Mouse (Mus musculus) midbrain, embryonic 12.5 days (tissue): ENCODE results near the gene Me1. TPM values are rescaled to one million over a fixed set of nuclear protein-coding genes. Genes with fewer than 3 reads are reported as not detected.
A peak's percentile ranks its signal among the peaks of the same experiment; 100 is the strongest.

Experiments
- ATAC-seq: fragments of 200-750 bp; cut with Nextera tagmentation; 2 replicates; pipeline ENCODE4 v1.8.0; 2017; ENCODE audit warnings: low read depth, moderate TSS enrichment, moderate library complexity; ENCODE audit not compliant: low FRiP score
- H3K27ac ChIP-seq: fragments of 300-500 bp; sonication (generic); replicated peaks from 2 replicates; pipeline ENCODE4 v1.5.1; 2016; ENCODE audit warnings: mild to moderate bottlenecking
- H3K27me3 ChIP-seq: fragments of 300-500 bp; sonication (generic); 2 replicates; pipeline ENCODE4 v1.6.1; 2016; ENCODE audit warnings: mild to moderate bottlenecking
- H3K36me3 ChIP-seq: fragments of 300-500 bp; sonication (generic); 2 replicates; pipeline ENCODE4 v1.6.1; 2016
- H3K4me1 ChIP-seq: fragments of 300-500 bp; sonication (generic); 2 replicates; pipeline ENCODE4 v1.6.1; 2016
- H3K4me2 ChIP-seq: fragments of 300-500 bp; sonication (generic); replicated peaks from 2 replicates; pipeline ENCODE4 v1.6.1; 2016; ENCODE audit warnings: mild to moderate bottlenecking, moderate library complexity
- H3K4me3 ChIP-seq: fragments of 300-500 bp; sonication (generic); 2 replicates; pipeline ENCODE4 v1.5.1; 2016; ENCODE audit warnings: mild to moderate bottlenecking
- H3K9ac ChIP-seq: fragments of 300-500 bp; sonication (generic); replicated peaks from 2 replicates; pipeline ENCODE4 v1.6.1; 2016; ENCODE audit warnings: mild to moderate bottlenecking, moderate library complexity
- H3K9me3 ChIP-seq: fragments of 300-500 bp; sonication (generic); 2 replicates; pipeline ENCODE4 v1.6.1; 2016; ENCODE audit warnings: mild to moderate bottlenecking
- WGBS: fragments of 180-500 bp; shearing (Covaris S2); methylation state at CpG from one replicate; pipeline ENCODE4 v1.1.7; 2016; 5-methylcytosine and 5-hydroxymethylcytosine counted together
- polyA plus RNA-seq: library from polyadenylated mRNA; unstranded; fragments of >200 nt; fragmentation: Nextera tagmentation; extraction: Ambion mirVana; gene quantifications from 2 replicates; pipeline ENCODE4 v1.2.1, GENCODE M21; 2016

Me1 gene
- polyA plus RNA-seq, 1 experiment from 2014 or later, result 17.1 TPM

DNA sequence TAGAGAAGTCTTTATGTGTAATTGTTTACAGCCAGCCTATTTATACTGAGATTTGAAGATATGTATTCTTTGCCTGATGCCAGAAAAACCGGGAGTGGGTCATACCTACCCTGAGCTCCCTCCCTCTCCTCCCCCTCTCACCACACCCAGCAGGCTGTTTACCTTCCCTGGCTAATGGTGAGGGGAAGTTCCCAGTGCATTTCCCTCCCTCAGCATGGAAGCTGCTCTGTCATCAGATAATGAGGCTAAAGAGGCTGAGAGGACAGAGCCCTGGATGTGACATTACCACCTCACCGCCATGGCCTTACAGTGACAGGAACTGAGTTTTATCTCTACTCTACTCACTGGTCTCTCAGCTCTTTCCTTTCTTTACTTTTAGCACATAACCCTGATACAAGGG, 6.1 kb upstream of the Me1 start:
- no peaks in the 10 kb centered on the region for H3K27me3 ChIP-seq
- H3K27ac ChIP-seq, result no peak overlapping the region
- no peak overlapping the region for H3K4me3 ChIP-seq
- H3K36me3 ChIP-seq, result no peaks in the 10 kb centered on the region
- H3K4me2 ChIP-seq, result no peak overlapping the region
- ATAC-seq, result no peak
- 24% methylated on average over 2 of the region's 2 CpGs for WGBS
- no peaks in the 10 kb centered on the region for H3K4me1 ChIP-seq
- no peaks in the 10 kb centered on the region for H3K9me3 ChIP-seq
- no peak overlapping the region for H3K9ac ChIP-seq

DNA sequence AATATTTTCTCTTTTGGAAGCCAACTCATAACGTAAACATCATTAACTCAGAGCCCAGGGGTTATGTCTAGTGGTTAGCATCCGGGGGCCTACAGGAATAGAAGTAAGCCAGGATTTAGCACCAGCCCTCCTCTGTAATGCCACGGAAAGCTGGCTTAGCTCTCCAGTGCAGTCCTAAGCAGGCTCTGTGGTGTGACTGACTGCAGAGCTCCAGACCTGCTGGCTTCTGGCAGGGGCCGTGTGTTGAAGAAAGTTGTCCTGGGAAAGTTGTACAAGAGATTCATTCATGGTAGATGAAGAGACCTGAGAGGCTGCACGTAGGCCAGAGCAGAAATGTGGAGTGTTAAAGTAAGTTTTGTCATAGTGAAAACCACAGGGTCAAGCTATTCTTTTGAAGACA, 5.5 kb upstream of the Me1 start:
- Histone ChIP-seq H3K9ac (no peak overlapping the region), H3K4me3 (no peak overlapping the region), H3K4me2 (no peak overlapping the region), H3K9me3 (no peaks in the 10 kb centered on the region), H3K27ac (no peak overlapping the region), H3K4me1 (no peaks in the 10 kb centered on the region), H3K36me3 (no peaks in the 10 kb centered on the region), H3K27me3 (no peaks in the 10 kb centered on the region)
- no peak for ATAC-seq
- 26% methylated on average over 5 of the region's 5 CpGs for WGBS

DNA sequence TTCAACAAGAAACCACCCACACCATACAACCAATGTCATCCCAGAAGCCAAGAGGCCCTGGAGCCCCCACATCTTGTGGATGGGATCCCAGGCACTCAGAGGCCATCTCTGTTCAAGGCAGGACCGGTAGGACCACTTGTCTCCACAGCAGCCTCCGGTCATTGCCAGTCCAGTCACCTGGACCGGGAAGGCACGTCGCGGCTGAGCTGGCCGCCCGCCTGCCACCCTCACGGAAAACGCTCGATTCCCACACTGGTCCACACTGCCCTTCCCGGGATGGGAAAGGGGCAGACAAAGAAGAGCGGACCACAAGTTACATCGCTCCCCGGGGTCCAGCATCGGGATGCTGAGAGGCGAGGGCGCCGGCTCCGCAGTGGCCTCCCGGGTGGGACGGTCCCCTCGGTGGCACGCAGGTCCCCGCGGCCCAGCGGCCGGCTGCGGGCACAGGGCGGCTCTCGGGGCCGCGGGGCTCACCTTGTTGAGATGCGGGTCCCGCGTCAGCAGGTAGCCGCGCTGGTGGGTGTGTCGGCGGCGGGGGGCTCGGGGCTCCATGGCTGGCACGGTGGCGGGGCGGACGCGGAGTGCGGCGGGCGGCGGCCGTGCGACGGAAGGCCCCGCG, 445 bp downstream of the Me1 start:
- Histone ChIP-seq H3K36me3 (no peaks in the 10 kb centered on the region), H3K9me3 (no peaks in the 10 kb centered on the region), H3K9ac (peak overlapping the region; percentile 76), H3K4me1 (0 out of 2 replicates have a peak, but pooled peaks cover 3% of the 10 kb centered on the region), H3K27me3 (0 out of 2 replicates have a peak, but pooled peaks cover 3% of the 10 kb centered on the region), H3K4me3 (peak overlapping the region; percentile 82), H3K4me2 (peak overlapping the region; percentile 94), H3K27ac (0 out of 2 replicates have a peak overlapping the region, but pooled peaks have one; percentile 42)
- ATAC-seq, result peak; percentile 75
- WGBS, result 0% methylated on average over 39 of the region's 56 CpGs

DNA sequence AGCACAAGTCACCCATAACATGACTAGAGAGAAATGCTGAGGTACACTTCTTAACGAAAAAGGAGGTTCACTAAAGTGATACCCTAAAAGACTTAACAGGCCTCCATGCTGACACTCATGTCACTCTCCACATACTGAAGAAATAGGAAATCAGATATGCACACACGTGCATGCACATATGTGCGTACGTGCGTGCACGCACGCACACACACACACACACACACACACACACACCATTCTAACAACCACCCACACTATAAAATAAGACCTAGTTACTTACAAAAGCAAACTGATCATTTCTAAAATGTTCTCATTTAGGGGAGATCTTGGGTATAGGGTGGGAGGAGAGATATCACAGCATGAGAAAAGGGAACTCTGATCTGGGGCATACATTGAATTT, 1.1 kb downstream of the Me1 start:
- WGBS, result 92% methylated on average over 7 of the region's 7 CpGs
- no peaks in the 10 kb centered on the region for H3K9me3 ChIP-seq
- no peak for ATAC-seq
- H3K4me1 ChIP-seq, result 0 out of 2 replicates have a peak, but pooled peaks cover 3% of the 10 kb centered on the region
- no peak overlapping the region for H3K4me3 ChIP-seq
- H3K4me2 ChIP-seq, result no peak overlapping the region; the same call in 1 of the 2 replicates
- no peaks in the 10 kb centered on the region for H3K36me3 ChIP-seq
- no peak overlapping the region for H3K27ac ChIP-seq
- no peak overlapping the region for H3K9ac ChIP-seq
- H3K27me3 ChIP-seq, result 0 out of 2 replicates have a peak, but pooled peaks cover 3% of the 10 kb centered on the region

DNA sequence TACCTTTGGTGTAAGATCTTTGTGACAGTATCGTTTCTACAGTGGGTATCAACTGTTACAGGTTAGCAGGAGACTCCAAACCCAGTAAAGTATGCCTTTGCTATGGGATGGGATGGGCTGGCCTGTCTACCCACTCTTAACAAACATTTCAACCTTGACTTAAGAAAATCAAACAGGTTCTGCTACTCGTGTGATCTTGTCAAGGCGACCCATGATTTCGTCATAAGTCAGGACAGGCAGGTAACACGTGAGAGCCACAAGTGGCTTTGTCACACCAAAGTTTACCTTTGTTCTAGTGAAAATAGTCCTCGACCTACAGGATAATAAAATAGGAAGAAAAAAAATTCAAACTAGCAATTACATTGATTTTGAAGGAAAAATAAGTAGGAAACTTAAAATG, 1.8 kb downstream of the Me1 start:
- Histone ChIP-seq H3K4me3 (no peak overlapping the region), H3K36me3 (no peaks in the 10 kb centered on the region), H3K4me2 (no peak overlapping the region), H3K27me3 (0 out of 2 replicates have a peak, but pooled peaks cover 3% of the 10 kb centered on the region), H3K27ac (no peak overlapping the region), H3K9ac (no peak overlapping the region), H3K9me3 (no peaks in the 10 kb centered on the region), H3K4me1 (0 out of 2 replicates have a peak, but pooled peaks cover 3% of the 10 kb centered on the region)
- ATAC-seq, result no peak
- WGBS, result 93% methylated on average over 6 of the region's 6 CpGs

DNA sequence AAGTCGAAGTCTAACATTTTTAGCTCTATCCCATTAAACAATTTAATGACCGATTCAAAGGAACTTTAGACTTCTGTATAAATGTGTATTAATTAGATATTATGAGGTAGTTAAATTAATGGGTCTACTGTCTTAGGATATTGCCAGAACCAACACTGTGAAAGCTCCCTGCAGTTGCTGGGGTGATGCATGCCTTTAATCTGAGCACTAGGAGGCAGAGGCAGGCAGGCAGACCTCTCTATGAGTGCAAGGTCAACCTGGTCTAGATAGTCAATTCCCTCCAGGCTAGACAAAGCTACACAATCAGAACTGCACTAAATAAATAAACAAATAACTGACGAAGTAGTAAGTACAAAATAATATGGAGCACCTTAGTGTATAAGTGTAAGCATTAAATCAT, 3.1 kb downstream of the Me1 start:
- H3K4me2 ChIP-seq, result no peak overlapping the region
- H3K9ac ChIP-seq, result no peak overlapping the region
- H3K27ac ChIP-seq, result no peak overlapping the region
- no peaks in the 10 kb centered on the region for H3K9me3 ChIP-seq
- no peak for ATAC-seq
- H3K4me1 ChIP-seq, result 0 out of 2 replicates have a peak, but pooled peaks cover 3% of the 10 kb centered on the region
- 86% methylated on average over 3 of the region's 3 CpGs for WGBS
- 0 out of 2 replicates have a peak, but pooled peaks cover 3% of the 10 kb centered on the region for H3K27me3 ChIP-seq
- no peaks in the 10 kb centered on the region for H3K36me3 ChIP-seq
- H3K4me3 ChIP-seq, result no peak overlapping the region

DNA sequence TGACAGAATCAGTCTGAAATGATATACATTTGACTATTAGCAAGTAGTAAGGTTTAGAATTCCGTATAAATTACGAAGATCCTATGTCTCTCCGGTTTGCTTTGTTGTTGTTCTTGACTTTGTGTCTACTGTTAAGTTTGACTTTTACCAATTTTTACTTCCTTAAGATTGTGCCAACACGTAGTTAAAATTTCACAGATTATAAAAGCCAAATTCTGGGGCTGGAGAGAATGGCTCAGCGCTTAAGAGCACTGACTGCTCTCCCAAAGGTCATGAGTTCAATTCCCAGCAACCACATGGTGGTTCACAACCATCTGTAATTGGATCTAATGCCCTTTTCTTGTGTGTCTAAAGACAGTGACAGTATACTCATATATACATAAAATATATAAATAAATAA, 3.5 kb downstream of the Me1 start:
- H3K9ac ChIP-seq, result no peak overlapping the region
- 0 out of 2 replicates have a peak, but pooled peaks cover 3% of the 10 kb centered on the region for H3K27me3 ChIP-seq
- ATAC-seq, result no peak
- H3K4me3 ChIP-seq, result no peak overlapping the region
- H3K27ac ChIP-seq, result no peak overlapping the region
- no peaks in the 10 kb centered on the region for H3K9me3 ChIP-seq
- WGBS, result 91% methylated on average over 5 of the region's 5 CpGs
- no peaks in the 10 kb centered on the region for H3K36me3 ChIP-seq
- H3K4me2 ChIP-seq, result no peak overlapping the region
- 0 out of 2 replicates have a peak, but pooled peaks cover 3% of the 10 kb centered on the region for H3K4me1 ChIP-seq

DNA sequence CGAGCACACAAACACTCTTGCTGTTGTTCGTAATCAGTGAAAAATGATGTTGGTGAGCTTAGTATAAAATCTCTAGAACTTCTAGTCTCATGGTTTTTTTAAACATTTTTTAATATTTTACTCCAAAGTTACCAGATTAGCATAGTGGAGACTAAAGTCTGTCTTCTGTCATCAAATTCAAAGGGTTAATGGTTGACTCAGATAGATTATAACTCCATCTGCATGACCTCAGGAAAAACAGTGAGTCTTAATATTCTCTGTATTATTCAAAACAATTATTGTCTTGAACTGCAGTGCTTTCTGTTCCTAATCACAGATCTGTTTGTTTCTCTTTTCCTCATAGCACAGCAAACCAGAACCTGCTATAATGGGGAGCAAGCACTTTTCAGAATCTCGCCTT, 4.7 kb downstream of the Me1 start:
- Histone ChIP-seq H3K9ac (no peak overlapping the region), H3K27ac (no peak overlapping the region), H3K27me3 (0 out of 2 replicates have a peak, but pooled peaks cover 3% of the 10 kb centered on the region), H3K36me3 (no peaks in the 10 kb centered on the region), H3K4me3 (no peak overlapping the region), H3K4me2 (no peak overlapping the region), H3K4me1 (0 out of 2 replicates have a peak, but pooled peaks cover 3% of the 10 kb centered on the region), H3K9me3 (no peaks in the 10 kb centered on the region)
- WGBS, result 92% methylated on average over 3 of the region's 3 CpGs
- ATAC-seq, result no peak

DNA sequence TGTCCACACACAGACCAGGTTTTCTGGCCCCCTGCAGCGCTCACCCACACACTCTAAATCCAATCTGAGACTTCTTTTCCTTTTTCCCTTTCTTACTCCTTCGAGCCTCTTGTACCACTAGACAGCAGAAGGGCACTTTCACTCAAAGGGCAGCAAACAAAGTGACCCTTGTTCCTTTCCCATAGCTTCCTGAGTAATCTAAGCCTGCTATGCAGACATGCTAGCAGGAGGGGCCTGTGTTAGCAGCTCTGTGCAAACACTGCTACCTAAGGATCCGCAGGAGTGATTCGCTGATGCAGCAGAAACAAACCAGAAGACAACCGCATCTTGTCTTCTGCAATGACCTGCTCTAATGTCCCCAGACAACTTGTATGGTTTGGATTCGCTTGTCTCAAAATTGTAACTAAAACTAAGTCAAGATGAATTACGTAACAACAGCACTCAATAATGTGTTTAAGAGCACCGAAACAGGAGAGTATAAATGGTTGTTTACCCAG, 12.0 kb downstream of the Me1 start:
- 0 out of 2 replicates have a peak, but pooled peaks cover 4% of the 10 kb centered on the region for H3K4me1 ChIP-seq
- WGBS, result 64% methylated on average over 8 of the region's 8 CpGs
- no peaks in the 10 kb centered on the region for H3K27me3 ChIP-seq
- H3K27ac ChIP-seq, result no peak overlapping the region
- ATAC-seq, result no peak
- H3K9ac ChIP-seq, result no peak overlapping the region
- H3K4me2 ChIP-seq, result no peak overlapping the region
- H3K9me3 ChIP-seq, result no peaks in the 10 kb centered on the region
- H3K36me3 ChIP-seq, result no peaks in the 10 kb centered on the region
- no peak overlapping the region for H3K4me3 ChIP-seq

DNA sequence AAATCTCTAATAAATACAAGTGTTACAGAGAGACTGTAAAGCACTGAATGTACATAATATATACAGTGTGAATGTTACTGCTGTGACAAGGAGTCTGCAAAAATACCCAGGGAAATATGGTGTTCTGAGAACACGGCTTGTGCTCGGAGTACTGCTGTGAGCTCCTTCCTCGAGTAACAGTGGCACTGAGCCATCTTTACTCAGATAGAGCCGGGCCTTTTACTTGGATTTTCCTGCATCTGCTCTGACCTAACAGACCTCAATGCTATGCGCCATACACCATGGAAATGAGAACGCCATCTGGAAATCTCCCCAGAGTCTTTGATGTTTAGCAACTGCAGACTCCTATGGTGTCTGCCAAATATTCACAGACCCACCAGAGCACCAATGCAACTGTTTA, 12.9 kb downstream of the Me1 start:
- Histone ChIP-seq H3K9ac (no peak overlapping the region), H3K36me3 (no peaks in the 10 kb centered on the region), H3K4me3 (no peak overlapping the region), H3K4me2 (no peak overlapping the region), H3K27me3 (no peaks in the 10 kb centered on the region), H3K9me3 (no peaks in the 10 kb centered on the region), H3K27ac (no peak overlapping the region), H3K4me1 (0 out of 2 replicates have a peak, but pooled peaks cover 4% of the 10 kb centered on the region)
- WGBS, result 61% methylated on average over 6 of the region's 6 CpGs
- 0 out of 2 replicates have a peak, but pooled peaks have one; percentile 35 for ATAC-seq

DNA sequence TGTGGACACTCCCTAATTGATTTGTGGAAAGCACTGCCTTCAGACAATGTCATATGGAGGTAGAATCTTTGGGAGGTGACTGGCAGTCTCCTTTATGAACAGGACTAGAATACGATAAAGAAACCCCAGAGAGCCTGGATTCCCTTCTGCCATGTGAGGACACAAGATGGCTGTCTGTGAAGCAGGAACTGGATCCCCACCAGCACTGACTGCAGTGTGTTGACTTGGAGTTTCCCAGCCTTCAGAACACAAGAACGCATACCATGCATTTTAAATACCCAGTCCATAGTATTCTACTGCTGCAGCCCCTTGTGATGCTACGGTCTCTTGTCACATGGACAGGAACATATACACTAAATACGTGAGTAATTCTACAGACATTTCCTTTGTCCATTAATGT, 13.5 kb downstream of the Me1 start:
- Histone ChIP-seq H3K9me3 (no peaks in the 10 kb centered on the region), H3K36me3 (no peaks in the 10 kb centered on the region), H3K27ac (no peak overlapping the region), H3K4me2 (no peak overlapping the region), H3K4me1 (0 out of 2 replicates have a peak, but pooled peaks cover 4% of the 10 kb centered on the region), H3K9ac (no peak overlapping the region), H3K4me3 (no peak overlapping the region), H3K27me3 (no peaks in the 10 kb centered on the region)
- 84% methylated on average over 4 of the region's 4 CpGs for WGBS
- ATAC-seq, result no peak

DNA sequence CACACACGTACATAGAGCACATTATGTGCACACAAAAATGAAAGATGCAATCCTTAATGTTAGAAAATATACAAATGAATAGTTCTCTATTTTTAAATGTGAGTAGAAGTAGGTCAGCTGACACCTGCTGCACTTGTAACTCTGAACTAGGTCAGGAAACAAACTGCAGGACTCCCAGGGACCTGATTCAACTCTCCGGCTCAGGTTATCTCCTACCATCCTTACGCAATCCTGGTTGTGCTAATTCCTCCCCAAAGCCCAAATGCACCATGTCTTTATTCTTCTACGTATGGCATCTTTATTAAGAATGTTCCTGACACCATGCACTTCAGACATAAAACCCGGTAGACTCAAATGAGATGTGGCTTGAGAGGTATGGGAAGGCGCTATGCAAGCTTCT, 15.3 kb downstream of the Me1 start:
- Histone ChIP-seq H3K4me1 (0 out of 2 replicates have a peak, but pooled peaks cover 4% of the 10 kb centered on the region), H3K4me2 (no peak overlapping the region), H3K4me3 (no peak overlapping the region), H3K27ac (no peak overlapping the region), H3K9me3 (no peaks in the 10 kb centered on the region), H3K9ac (no peak overlapping the region), H3K27me3 (no peaks in the 10 kb centered on the region), H3K36me3 (no peaks in the 10 kb centered on the region)
- WGBS, result 91% methylated on average over 6 of the region's 6 CpGs
- ATAC-seq, result no peak
